Mouse (Mus musculus): ENCODE data around the gene Snap23. TPM values are rescaled to one million over a fixed set of nuclear protein-coding genes. Genes with fewer than 3 reads are reported as not detected.

Snap23 gene
- polyA plus RNA-seq, 1 experiment from 2014 or later: 33.9 TPM

- DNase-seq (ENCODE audit: low spot score): peak; percentile 40
These were observed 10.8 kb downstream of the Snap23 start for GRCm38 (mm10) chr2:120578286-120578685.

GRCm38 (mm10) chr2:120589759-120590158, 22.3 kb downstream of the Snap23 start:
- no peak for DNase-seq (ENCODE audit: low spot score)

DNA sequence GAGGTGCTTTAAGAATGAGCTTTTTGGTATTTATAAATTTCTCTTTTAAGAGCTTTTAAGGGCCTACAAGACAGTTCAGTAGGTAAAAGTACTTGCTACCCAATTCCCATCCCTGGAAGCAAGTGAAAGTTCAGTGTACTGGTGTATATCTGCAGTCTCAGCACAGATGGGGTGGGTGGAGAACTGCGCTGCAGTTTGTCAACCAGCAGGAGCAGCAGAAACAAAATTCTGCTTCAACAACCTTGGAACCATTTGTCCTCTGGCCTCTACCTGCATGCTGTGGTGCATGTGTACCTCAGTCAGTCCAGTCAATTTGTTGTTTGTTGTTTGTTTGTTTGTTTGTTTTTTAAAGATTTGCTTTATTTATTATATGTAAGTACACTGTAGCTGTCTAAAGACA, 24.8 kb downstream of the Snap23 start:
- no peak for DNase-seq (ENCODE audit: low spot score)

DNA sequence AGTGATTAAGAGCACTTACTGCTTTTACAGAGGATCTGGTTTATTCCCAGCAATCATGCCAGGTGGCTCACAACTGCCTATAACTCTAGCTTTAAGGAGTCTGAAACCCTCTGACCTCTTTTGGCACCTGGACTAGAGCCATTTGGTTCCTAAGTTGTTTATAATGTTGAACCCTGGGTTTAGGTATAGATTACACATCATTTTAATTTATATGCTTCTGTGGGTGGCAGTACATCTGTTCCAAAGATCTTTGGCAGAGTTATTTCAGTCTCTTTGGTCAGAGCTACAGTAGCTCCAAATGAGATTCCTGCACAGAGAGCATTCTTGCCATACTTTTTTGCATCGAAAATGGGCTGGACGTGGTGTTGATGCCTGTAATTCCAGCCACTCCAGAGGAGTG, 30.3 kb downstream of the Snap23 start:
- DNase-seq (ENCODE audit: low spot score): no peak

DNA sequence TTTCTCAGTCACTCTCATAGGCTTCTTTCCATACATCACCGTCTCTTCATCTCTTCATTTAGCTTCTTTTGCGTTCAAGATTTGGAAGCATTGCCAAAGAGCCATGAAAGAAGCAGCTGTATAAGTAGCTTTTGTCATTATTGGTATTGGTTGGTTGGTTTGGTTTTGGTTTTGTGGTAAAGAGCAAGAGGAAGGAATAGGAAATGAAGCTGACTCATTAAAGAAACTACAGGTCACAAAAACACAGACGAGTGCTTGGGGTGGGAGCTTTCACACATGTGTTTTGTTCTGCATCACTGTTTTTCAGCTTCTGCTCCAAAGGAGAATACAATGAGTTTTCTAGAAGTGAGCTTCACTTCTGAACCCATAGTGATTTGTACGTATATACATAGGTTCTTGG, 32.0 kb downstream of the Snap23 start:
- no peak for DNase-seq (ENCODE audit: low spot score)

DNA sequence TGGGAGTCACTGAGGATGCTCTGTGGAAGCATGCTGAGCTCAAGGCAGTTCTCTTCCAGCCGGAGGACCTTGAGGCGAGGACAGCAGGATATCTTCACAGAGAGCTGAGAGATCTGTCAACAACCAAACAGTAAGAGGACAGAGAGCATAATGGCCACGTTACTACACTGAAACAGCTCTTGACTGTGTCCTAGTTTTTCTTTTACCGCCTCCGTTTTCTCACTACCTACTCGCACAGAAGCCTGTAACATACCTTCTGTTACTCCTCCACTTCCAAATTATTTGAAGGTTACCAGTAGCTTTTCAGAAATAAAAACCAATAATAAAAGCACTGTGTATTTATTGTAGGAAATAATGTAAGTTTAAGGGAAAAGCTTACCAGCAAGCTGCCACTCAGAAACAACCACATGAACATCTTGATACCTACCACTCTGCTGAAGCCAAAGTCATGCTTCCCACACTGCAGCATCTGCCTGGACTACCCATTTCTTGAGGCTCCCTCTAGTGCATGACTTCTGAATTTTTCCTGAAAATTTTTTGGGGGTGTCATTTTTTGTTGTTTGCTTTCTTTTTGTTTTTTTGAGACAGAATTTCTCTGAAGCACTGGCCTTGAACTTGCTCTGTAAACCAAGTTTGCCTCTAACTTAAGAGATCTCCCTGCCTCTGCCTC, 38.7 kb downstream of the Snap23 start:
- peak; percentile 55 for DNase-seq (ENCODE audit: low spot score)

- peak; percentile 95 for DNase-seq (ENCODE audit: low spot score)
These were observed 41.6 kb downstream of the Snap23 start, which contains the start of the genes Haus2 and Lrrc57 for GRCm38 (mm10) chr2:120608830-120609723. Gene Haus2, plus strand, starts transcription at chr2:120609383. Gene Lrrc57, minus strand, starts transcription at chr2:120609520.

GRCm38 (mm10) chr2:120616279-120617163, 49.0 kb downstream of the Snap23 start:
- no peak for DNase-seq (ENCODE audit: low spot score)

GRCm38 (mm10) chr2:120619538-120619937, 52.1 kb downstream of the Snap23 start:
- DNase-seq (ENCODE audit: low spot score): no peak

GRCm38 (mm10) chr2:120622920-120623319, 55.4 kb downstream of the Snap23 start:
- no peak for DNase-seq (ENCODE audit: low spot score)

DNA sequence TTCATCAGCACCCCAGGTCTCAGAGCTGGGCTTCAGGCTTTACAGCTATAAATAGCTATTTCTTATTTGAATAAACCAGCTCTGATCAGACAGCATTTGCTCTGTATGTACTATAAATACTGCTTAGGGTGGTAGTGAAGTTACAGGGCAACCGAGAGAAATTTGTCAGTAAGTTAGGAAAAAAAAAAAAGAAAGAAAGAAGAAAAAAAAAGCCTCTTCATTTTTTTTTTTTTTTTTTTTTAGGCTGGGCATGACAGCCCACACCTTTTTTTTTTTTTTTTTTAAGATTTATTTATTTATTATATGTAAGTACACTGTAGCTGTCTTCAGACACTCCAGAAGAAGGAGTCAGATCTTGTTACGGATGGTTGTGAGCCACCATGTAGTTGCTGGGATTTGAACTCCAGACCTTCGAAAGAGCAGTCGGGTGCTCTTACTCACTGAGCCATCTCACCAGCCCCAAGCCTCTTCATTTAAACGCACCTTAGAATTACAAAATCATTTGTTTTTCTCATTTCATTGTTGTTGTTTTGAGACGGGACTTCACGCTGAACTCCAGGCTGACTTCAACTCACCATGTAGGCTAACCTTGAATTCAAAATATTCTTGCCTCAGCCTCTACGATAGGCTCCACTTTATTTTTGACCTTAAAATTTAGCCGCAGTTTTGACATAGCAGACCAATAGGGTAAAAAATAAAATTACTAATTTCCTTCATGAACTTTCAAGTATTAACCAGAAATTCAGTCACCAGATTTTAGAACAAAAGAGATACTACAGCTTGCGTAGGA, 60.8 kb downstream of the Snap23 start:
- DNase-seq (ENCODE audit: low spot score): no peak

DNA sequence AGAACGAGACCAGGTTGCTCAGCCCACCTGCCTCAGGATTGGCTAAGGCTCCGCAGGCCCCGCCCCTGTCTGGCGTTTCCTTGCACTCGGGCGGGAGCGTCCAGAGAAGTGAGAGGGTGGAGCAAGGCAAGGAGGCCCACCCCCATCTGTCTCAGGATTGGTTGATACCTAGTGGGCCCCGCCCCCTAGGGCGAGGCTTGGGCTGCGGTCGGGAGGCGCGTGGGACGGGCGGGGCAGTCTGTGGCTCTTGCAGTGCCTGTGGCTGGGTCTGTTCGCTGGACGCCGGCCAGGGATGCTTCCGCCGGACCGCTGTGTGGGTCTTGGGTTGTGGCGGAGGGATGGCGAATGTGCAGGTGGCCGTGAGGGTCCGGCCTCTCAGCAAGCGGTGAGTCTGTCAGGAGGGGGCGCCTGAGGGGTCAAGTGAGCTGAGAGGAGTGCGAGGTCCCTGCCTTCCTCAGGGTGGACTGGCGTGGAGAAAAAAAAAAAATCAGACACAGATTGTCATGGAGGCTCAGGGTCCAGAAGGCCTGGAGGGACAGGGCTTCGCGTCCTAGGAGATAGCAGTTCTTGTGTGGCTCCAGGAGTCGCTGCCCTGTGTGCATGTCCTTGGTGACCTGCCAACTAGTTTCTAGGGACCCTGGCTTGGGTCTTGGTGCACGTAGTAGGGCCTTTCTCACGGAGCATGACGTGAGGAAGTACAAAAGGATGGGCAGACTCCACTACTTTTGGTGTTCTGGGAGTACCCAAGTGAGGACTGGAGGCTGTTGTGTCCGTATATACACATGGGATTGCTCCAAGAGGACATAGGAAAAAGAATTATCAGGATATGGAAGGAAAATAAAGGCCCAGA, 61.6 kb downstream of the Snap23 start, which contains the start of gene Stard9:
Stard9 (plus strand) TSS at position 236 of the 850 bp plus-strand sequence.
- DNase-seq (ENCODE audit: low spot score): peak; percentile 99

DNA sequence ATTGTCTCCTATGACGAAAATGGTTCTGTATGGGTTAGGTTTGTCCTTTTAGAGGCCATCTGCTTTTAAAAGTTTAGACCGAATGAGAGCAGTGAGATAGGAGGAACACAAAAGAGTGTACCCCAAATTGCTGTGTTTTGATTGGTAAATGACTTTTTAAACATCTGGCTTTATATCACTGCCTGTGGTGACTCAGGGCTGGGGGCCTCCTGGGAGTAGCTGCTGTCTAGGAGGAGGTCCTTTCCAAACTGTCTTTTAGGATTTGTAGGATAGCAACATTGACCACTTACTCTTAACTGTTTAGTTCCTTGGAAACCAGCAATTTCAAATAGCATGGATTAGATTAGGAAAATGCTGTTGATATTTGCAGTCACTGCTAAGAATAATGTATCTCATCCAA, 62.8 kb downstream of the Snap23 start:
- DNase-seq (ENCODE audit: low spot score): no peak

DNA sequence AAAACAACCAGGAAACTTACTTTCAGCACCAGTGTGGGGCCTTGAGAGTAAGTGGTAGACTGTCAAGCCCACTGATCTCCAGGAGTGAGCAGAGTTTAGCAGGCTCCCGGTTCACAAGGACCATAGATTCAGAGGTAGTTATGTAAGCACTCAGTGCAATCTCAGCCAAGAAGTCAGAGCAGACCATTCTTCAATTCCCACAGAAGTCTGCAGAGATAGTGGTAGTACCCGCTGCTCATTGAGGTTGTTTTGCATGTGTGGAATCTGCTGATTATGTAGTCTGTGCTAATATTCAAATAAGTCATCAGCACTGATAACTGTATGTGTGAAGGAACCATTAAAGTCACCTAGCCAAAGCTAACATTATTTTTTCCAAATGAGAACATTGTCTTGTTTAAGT, 63.2 kb downstream of the Snap23 start:
- no peak for DNase-seq (ENCODE audit: low spot score)

GRCm38 (mm10) chr2:120631521-120631920, 64.0 kb downstream of the Snap23 start:
- no peak for DNase-seq (ENCODE audit: low spot score)

DNA sequence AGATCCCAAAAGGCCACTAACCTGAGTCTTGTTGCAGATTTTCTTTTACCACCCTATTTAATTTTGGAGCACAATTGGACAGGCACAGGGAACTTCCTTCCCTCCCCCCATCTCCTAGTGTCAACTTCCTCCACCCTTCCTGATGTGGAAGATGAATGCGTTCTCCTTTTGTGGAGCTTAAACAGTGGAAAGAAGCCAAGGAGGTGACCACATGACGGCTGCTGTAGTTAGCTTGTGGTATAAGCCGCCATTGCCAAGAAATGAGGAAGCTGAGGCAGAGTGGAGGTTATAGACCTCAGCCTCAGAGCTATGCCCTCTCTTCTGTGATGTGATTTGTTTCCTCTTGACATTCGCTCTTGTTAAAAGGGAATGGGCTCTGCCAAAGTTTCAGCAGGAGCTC, 64.5 kb downstream of the Snap23 start:
- no peak for DNase-seq (ENCODE audit: low spot score)

DNA sequence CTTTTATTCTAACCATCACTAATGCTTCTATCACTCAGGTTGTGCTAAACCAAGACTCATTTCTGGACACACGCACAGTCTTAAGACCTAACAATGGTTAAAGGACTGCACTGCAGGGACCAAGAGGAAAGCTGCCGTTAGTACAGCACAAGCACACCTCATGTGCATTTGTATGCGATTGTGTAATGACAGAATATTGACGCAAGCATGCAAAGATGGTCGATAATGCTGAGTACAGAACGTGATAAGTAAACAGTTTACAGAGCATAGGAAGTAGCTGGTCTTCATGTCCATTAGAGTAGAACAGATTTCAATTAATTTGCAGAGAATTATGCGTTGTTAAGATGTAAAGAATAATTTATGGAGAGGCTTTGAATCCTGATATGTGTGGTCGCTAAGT, 73.4 kb downstream of the Snap23 start:
- DNase-seq (ENCODE audit: low spot score): no peak

DNA sequence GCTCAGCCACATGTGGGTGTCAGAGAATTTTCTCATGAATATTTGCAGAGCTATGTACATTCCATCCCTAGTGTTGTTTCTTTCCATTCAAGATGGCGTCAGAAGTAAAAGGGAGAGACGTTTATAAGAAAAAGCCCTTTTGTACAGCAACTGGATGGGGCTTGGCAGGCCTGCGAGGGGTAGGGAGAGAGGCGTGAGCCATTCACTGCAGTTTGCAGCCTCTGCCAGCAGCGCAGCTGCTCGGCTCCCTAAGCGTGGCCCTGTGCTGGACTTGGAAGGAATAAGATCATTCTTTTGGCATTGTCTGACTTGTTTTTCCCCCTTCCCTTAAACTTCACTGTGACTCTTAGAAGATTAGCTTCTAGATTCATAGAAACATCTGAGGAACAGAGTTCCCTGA, 76.4 kb downstream of the Snap23 start:
- no peak for DNase-seq (ENCODE audit: low spot score)

- no peak for DNase-seq (ENCODE audit: low spot score)
These were observed 79.3 kb downstream of the Snap23 start for GRCm38 (mm10) chr2:120646777-120647176.
